In genomic region chr15:89435878-89436277, GRCm38 (mm10) we compare ENCODE assay signal across 21 mouse cellular contexts. TPM values are rescaled to one million over a fixed set of nuclear protein-coding genes. Genes with fewer than 3 reads are reported as not detected.
"Had no signal": no experiment of that assay in that cellular context is flagged by ENCODE, and none has a peak within 500 bp of the region (broad histone marks: within the 10 kb centered on the region; RNA-seq: fewer than 3 reads in every experiment).

No protein-coding gene starts in this region.

- ATAC-seq: midbrain, embryonic 16.5 days had no signal

- DNase-seq: kidney, adult 9 months; kidney, postnatal 14 days; layer of hippocampus, adult 9-11 months; layer of hippocampus, postnatal 36 days; liver, embryonic 13.5 days; lung, adult 2 months; lung, postnatal 14 days; lung, postnatal 4 days; right cerebral cortex, adult 18-20 months; right cerebral cortex, postnatal 14 days; right cerebral cortex, postnatal 4 days; thymus, adult 2 months; thymus, postnatal 14 days; thymus, postnatal 4 days had no signal

RNA-seq across cellular contexts. Expression of gene Gm44502, which starts 6.4 kb away (rescaled TPM):
- total RNA-seq: left cerebral cortex, adult 2 months; left cerebral cortex, postnatal 10 days; liver, adult 2 months; megakaryocyte-erythroid progenitor cell, adult 5-6 weeks had no signal

RNA-seq across cellular contexts. Expression of gene Mapk8ip2, which starts 17.8 kb away (rescaled TPM):
- total RNA-seq: liver, adult 2 months; megakaryocyte progenitor cell, adult 5-6 weeks; megakaryocyte-erythroid progenitor cell, adult 5-6 weeks; monocyte, adult 5-6 weeks had no signal
